ENCODE assay signal across 10 mouse cellular contexts in genomic region chr19:11608172-11608571, GRCm38 (mm10). TPM values are rescaled to one million over a fixed set of nuclear protein-coding genes. Genes with fewer than 3 reads are reported as not detected.
DNase-seq lines count a peak whose midpoint lies in the region; ATAC-seq and TF ChIP-seq lines count a peak whose summit lies in the region.
"Had no signal": no experiment of that assay in that cellular context is flagged by ENCODE, and none has a peak within 500 bp of the region (broad histone marks: within the 10 kb centered on the region; RNA-seq: fewer than 3 reads in every experiment).

No protein-coding gene starts in this region.

- H3K9me3 ChIP-seq in forebrain, embryonic 10.5 days, result no peaks in the 10 kb centered on the region
- no peaks in the 10 kb centered on the region for H3K9me3 ChIP-seq in forebrain, embryonic 13.5 days (replicated peaks)
- no peaks in the 10 kb centered on the region for H3K9me3 ChIP-seq in neural tube, embryonic 15.5 days (replicated peaks)
- H3K9me3 ChIP-seq in hindbrain, embryonic 14.5 days (ENCODE audit: control insufficient read depth, low read length), result no peaks in the 10 kb centered on the region
- H3K9me3 ChIP-seq: heart, embryonic 15.5 days; neural tube, embryonic 12.5 days had no signal

- H3K4me1 ChIP-seq in forebrain, embryonic 10.5 days, result no peaks in the 10 kb centered on the region
- no peaks in the 10 kb centered on the region for H3K4me1 ChIP-seq in forebrain, embryonic 13.5 days
- H3K4me1 ChIP-seq in neural tube, embryonic 15.5 days, result no peaks in the 10 kb centered on the region
- H3K4me1 ChIP-seq in hindbrain, embryonic 14.5 days (replicated peaks; ENCODE audit: control insufficient read depth, insufficient read depth, low read length), result no peaks in the 10 kb centered on the region
- no peaks in the 10 kb centered on the region for H3K4me1 ChIP-seq in lung, adult 2 months (ENCODE audit: control insufficient read depth, insufficient read depth, low read length)
- H3K4me1 ChIP-seq: heart, embryonic 15.5 days; neural tube, embryonic 12.5 days had no signal

- no peak overlapping the region for H3K4me2 ChIP-seq in forebrain, embryonic 13.5 days
- no peak overlapping the region for H3K4me2 ChIP-seq in neural tube, embryonic 15.5 days
- no peak overlapping the region for H3K4me2 ChIP-seq in hindbrain, embryonic 14.5 days (replicated peaks)
- H3K4me2 ChIP-seq: heart, embryonic 15.5 days; neural tube, embryonic 12.5 days had no signal

- 30% methylated on average over 1 of the region's 1 CpGs for WGBS in forebrain, embryonic 10.5 days
- WGBS in forebrain, embryonic 13.5 days, result 28% methylated on average over 1 of the region's 1 CpGs
- WGBS in neural tube, embryonic 15.5 days, result 7% methylated on average over 1 of the region's 1 CpGs
- WGBS in hindbrain, embryonic 14.5 days, result 19% methylated on average over 1 of the region's 1 CpGs
- 7% methylated on average over 1 of the region's 1 CpGs for WGBS in lung, adult 2 months

- TF ChIP-seq CTCF in lung, adult 2 months (IDR thresholded peaks at IDR 0.05; ENCODE audit: insufficient read depth, low read length), result peak; percentile 45

- no peaks in the 10 kb centered on the region for H3K36me3 ChIP-seq in forebrain, embryonic 10.5 days (replicated peaks)
- no peaks in the 10 kb centered on the region for H3K36me3 ChIP-seq in forebrain, embryonic 13.5 days (ENCODE audit: poor library complexity, severe bottlenecking)
- H3K36me3 ChIP-seq in neural tube, embryonic 15.5 days, result no peaks in the 10 kb centered on the region
- no peaks in the 10 kb centered on the region for H3K36me3 ChIP-seq in hindbrain, embryonic 14.5 days (replicated peaks; ENCODE audit: control insufficient read depth, insufficient read depth)
- H3K36me3 ChIP-seq: heart, embryonic 15.5 days; neural tube, embryonic 12.5 days had no signal

- DNase-seq in forebrain, embryonic 10.5 days (ENCODE audit: extremely low spot score, low spot score), result peak; percentile 46
- DNase-seq in neural tube, embryonic 10.5 days (ENCODE audit: extremely low spot score, low spot score), result peak; percentile 50
- peak; percentile 50 for DNase-seq in adrenal gland, postnatal 25 days
- peak; percentile 58 for DNase-seq in hindbrain, embryonic 14.5 days (ENCODE audit: low spot score)
- peak; percentile 25 for DNase-seq in lung, adult 2 months
- DNase-seq in spleen, adult 12 weeks (ENCODE audit: low spot score), result peak; percentile 23

- H3K4me3 ChIP-seq in forebrain, embryonic 10.5 days, result no peak overlapping the region
- no peak overlapping the region for H3K4me3 ChIP-seq in forebrain, embryonic 13.5 days
- no peak overlapping the region for H3K4me3 ChIP-seq in neural tube, embryonic 15.5 days (replicated peaks)
- H3K4me3 ChIP-seq in hindbrain, embryonic 14.5 days (replicated peaks; ENCODE audit: low read length), result no peak overlapping the region
- no peak overlapping the region for H3K4me3 ChIP-seq in lung, adult 2 months (replicated peaks; ENCODE audit: extremely low read depth, low read depth, low read length)
- H3K4me3 ChIP-seq: heart, embryonic 15.5 days; neural tube, embryonic 12.5 days had no signal

- no peak for TF ChIP-seq POLR2A in lung, adult 2 months (IDR thresholded peaks at IDR 0.05; ENCODE audit: borderline replicate concordance, extremely low read depth, low read depth, low read length)

- no peak overlapping the region for H3K9ac ChIP-seq in forebrain, embryonic 13.5 days
- H3K9ac ChIP-seq in neural tube, embryonic 15.5 days (replicated peaks), result no peak overlapping the region
- H3K9ac ChIP-seq in hindbrain, embryonic 14.5 days, result no peak overlapping the region
- H3K9ac ChIP-seq: heart, embryonic 15.5 days; neural tube, embryonic 12.5 days had no signal

- ATAC-seq in forebrain, embryonic 13.5 days, result no peak; the same call in 1 of the 2 replicates
- ATAC-seq in neural tube, embryonic 15.5 days (ENCODE audit: low FRiP score), result no peak
- ATAC-seq in hindbrain, embryonic 14.5 days (ENCODE audit: low FRiP score), result no peak

- no peak overlapping the region for H3K27ac ChIP-seq in forebrain, embryonic 10.5 days
- no peak overlapping the region for H3K27ac ChIP-seq in forebrain, embryonic 13.5 days
- H3K27ac ChIP-seq in neural tube, embryonic 15.5 days (replicated peaks), result no peak overlapping the region
- no peak overlapping the region for H3K27ac ChIP-seq in hindbrain, embryonic 14.5 days
- H3K27ac ChIP-seq: heart, embryonic 15.5 days; neural tube, embryonic 12.5 days had no signal

- no peaks in the 10 kb centered on the region for H3K27me3 ChIP-seq in forebrain, embryonic 10.5 days (ENCODE audit: poor library complexity, severe bottlenecking)
- no peaks in the 10 kb centered on the region for H3K27me3 ChIP-seq in forebrain, embryonic 13.5 days
- no peaks in the 10 kb centered on the region for H3K27me3 ChIP-seq in neural tube, embryonic 15.5 days (replicated peaks)
- H3K27me3 ChIP-seq in hindbrain, embryonic 14.5 days (ENCODE audit: control insufficient read depth, insufficient read depth, low read length), result no peaks in the 10 kb centered on the region
- H3K27me3 ChIP-seq: heart, embryonic 15.5 days; neural tube, embryonic 12.5 days had no signal

RNA-seq across cellular contexts. Expression of gene Ms4a6d, which starts 3.5 kb away (rescaled TPM):
- polyA plus RNA-seq in forebrain, embryonic 10.5 days (2016; fragmentation: Nextera tagmentation; extraction: Ambion mirVana), result 0.71 and 1.5 TPM in 2 replicates
- polyA plus RNA-seq in forebrain, embryonic 13.5 days (2015; fragmentation: Nextera tagmentation; extraction: Ambion mirVana), result 0.73 and 1.0 TPM in 2 replicates
- 2.3 and 3.1 TPM in 2 replicates for polyA plus RNA-seq in neural tube, embryonic 15.5 days (2015; fragmentation: Nextera tagmentation; extraction: Ambion mirVana)
- total RNA-seq in adrenal gland, postnatal 25 days (2021), result 2.2 and 2.3 TPM in 2 replicates
- polyA plus RNA-seq in hindbrain, embryonic 14.5 days (2014; fragmentation: Nextera tagmentation; extraction: Ambion mirVana), result 3.4 and 3.6 TPM in 2 replicates
- polyA plus RNA-seq in lung, adult 2 months (2012; rRNA removed), result 2.5 and 4.1 TPM in 2 replicates

RNA-seq across cellular contexts. Expression of gene Ms4a2, which starts 15.3 kb away (rescaled TPM):
- polyA plus RNA-seq in forebrain, embryonic 10.5 days (2016; fragmentation: Nextera tagmentation; extraction: Ambion mirVana), result 0.17 TPM in 1 of 2 replicates, not detected in the other
- not detected in 2 replicates for polyA plus RNA-seq in forebrain, embryonic 13.5 days (2015; fragmentation: Nextera tagmentation; extraction: Ambion mirVana)
- polyA plus RNA-seq in neural tube, embryonic 15.5 days (2015; fragmentation: Nextera tagmentation; extraction: Ambion mirVana), result 0.24 and 0.27 TPM in 2 replicates
- not detected in 2 replicates for total RNA-seq in adrenal gland, postnatal 25 days (2021)
- polyA plus RNA-seq in hindbrain, embryonic 14.5 days (2014; fragmentation: Nextera tagmentation; extraction: Ambion mirVana), result 0.16 TPM in 1 of 2 replicates, not detected in the other
- 0.05 and 0.14 TPM in 2 replicates for polyA plus RNA-seq in lung, adult 2 months (2012; rRNA removed)
- polyA plus RNA-seq: heart, embryonic 15.5 days had no signal

RNA-seq across cellular contexts. Expression of gene Ms4a3, which starts 32.5 kb away (rescaled TPM):
- polyA plus RNA-seq in forebrain, embryonic 10.5 days (2016; fragmentation: Nextera tagmentation; extraction: Ambion mirVana), result not detected in 2 replicates
- not detected in 2 replicates for polyA plus RNA-seq in forebrain, embryonic 13.5 days (2015; fragmentation: Nextera tagmentation; extraction: Ambion mirVana)
- polyA plus RNA-seq in neural tube, embryonic 15.5 days (2015; fragmentation: Nextera tagmentation; extraction: Ambion mirVana), result 0.10 TPM in 1 of 2 replicates, not detected in the other
- total RNA-seq in adrenal gland, postnatal 25 days (2021), result not detected in 2 replicates
- polyA plus RNA-seq in hindbrain, embryonic 14.5 days (2014; fragmentation: Nextera tagmentation; extraction: Ambion mirVana), result not detected in 2 replicates
- polyA plus RNA-seq in lung, adult 2 months (2012; rRNA removed), result not detected in 2 replicates
- polyA plus RNA-seq: heart, embryonic 15.5 days; neural tube, embryonic 12.5 days had no signal

RNA-seq across cellular contexts. Expression of gene Oosp2, which starts 52.2 kb away (rescaled TPM):
- not detected in 2 replicates for polyA plus RNA-seq in forebrain, embryonic 10.5 days (2016; fragmentation: Nextera tagmentation; extraction: Ambion mirVana)
- not detected in 2 replicates for polyA plus RNA-seq in forebrain, embryonic 13.5 days (2015; fragmentation: Nextera tagmentation; extraction: Ambion mirVana)
- not detected in 2 replicates for polyA plus RNA-seq in neural tube, embryonic 15.5 days (2015; fragmentation: Nextera tagmentation; extraction: Ambion mirVana)
- total RNA-seq in adrenal gland, postnatal 25 days (2021), result 0.67 TPM in 1 of 2 replicates, not detected in the other
- not detected in 2 replicates for polyA plus RNA-seq in hindbrain, embryonic 14.5 days (2014; fragmentation: Nextera tagmentation; extraction: Ambion mirVana)
- not detected in 2 replicates for polyA plus RNA-seq in lung, adult 2 months (2012; rRNA removed)
- polyA plus RNA-seq: heart, embryonic 15.5 days; neural tube, embryonic 12.5 days had no signal
